Mouse (Mus musculus) hindbrain, embryonic 12.5 days (tissue): ENCODE results near the gene Prl2a1. TPM values are rescaled to one million over a fixed set of nuclear protein-coding genes. Genes with fewer than 3 reads are reported as not detected.
"Not testable (repeated sequence)": the region's sequence is repeated elsewhere in the genome, so short reads cannot be mapped to it uniquely, and the experiment has no call there.

ENCODE experiments used
- ATAC-seq: fragments of 200-750 bp; cut with Nextera tagmentation; 2 replicates; pipeline ENCODE4 v1.8.0; 2017; ENCODE audit warnings: moderate TSS enrichment; ENCODE audit not compliant: low FRiP score
- H3K27ac ChIP-seq: fragments of 300-500 bp; sonication (generic); 2 replicates; pipeline ENCODE4 v1.5.1; 2016; ENCODE audit warnings: mild to moderate bottlenecking
- H3K27me3 ChIP-seq: fragments of 300-500 bp; sonication (generic); 2 replicates; pipeline ENCODE4 v1.6.1; 2016; ENCODE audit warnings: mild to moderate bottlenecking
- H3K36me3 ChIP-seq: fragments of 300-500 bp; sonication (generic); 2 replicates; pipeline ENCODE4 v1.6.1; 2016; ENCODE audit warnings: mild to moderate bottlenecking
- H3K4me1 ChIP-seq: fragments of 300-500 bp; sonication (generic); 2 replicates; pipeline ENCODE4 v1.6.1; 2016
- H3K4me2 ChIP-seq: fragments of 300-500 bp; sonication (generic); replicated peaks from 2 replicates; pipeline ENCODE4 v1.6.1; 2016; ENCODE audit warnings: mild to moderate bottlenecking
- H3K4me3 ChIP-seq: fragments of 300-500 bp; sonication (generic); 2 replicates; pipeline ENCODE4 v1.5.1; 2016; ENCODE audit warnings: mild to moderate bottlenecking
- H3K9ac ChIP-seq: fragments of 300-500 bp; sonication (generic); 2 replicates; pipeline ENCODE4 v1.6.1; 2016; ENCODE audit warnings: mild to moderate bottlenecking, moderate library complexity
- H3K9me3 ChIP-seq: fragments of 300-500 bp; sonication (generic); replicated peaks from 2 replicates; pipeline ENCODE4 v1.6.1; 2016; ENCODE audit warnings: mild to moderate bottlenecking
- WGBS: fragments of 180-500 bp; shearing (Covaris S2); methylation state at CpG from one replicate; pipeline ENCODE4 v1.1.7; 2016; 5-methylcytosine and 5-hydroxymethylcytosine counted together
- polyA plus RNA-seq: library from polyadenylated mRNA; unstranded; fragments of >200 nt; fragmentation: Nextera tagmentation; extraction: Ambion mirVana; gene quantifications from 2 replicates; pipeline ENCODE4 v1.2.1, GENCODE M21; 2016

Gene Prl2a1
- polyA plus RNA-seq = not detected in 2 replicates

DNA sequence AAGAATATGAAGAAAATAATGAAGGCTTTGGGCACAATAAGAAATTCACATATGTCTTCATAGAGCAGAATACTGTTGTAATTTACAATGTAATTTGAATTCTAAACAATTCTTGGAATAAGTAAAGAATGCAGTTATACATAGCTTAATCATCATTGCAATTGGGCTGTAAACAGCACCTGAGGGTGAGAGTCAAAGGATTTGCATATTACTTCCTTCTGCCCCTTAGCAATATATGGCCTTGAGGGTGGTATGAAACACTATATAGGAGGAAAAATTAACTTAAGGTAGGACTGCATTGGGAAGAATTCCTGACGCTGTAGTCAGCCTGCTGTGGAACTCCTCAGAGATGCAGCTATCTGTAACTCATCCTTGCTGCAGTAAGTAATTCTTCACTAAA, at the start of gene Prl2a1:
Gene Prl2a1 (plus strand): TSS at position 301 of the 400 bp plus-strand sequence.
- Histone ChIP-seq H3K9ac (no peak within 1 kb of the TSS), H3K9me3 (no peaks in the 10 kb centered on the region), H3K4me1 (no peaks in the 10 kb centered on the region), H3K27me3 (no peaks in the 10 kb centered on the region), H3K4me3 (no peak within 1 kb of the TSS), H3K4me2 (no peak within 1 kb of the TSS), H3K27ac (no peak within 1 kb of the TSS), H3K36me3 (no peaks in the 10 kb centered on the region)
- ATAC-seq = no peak
- 86% methylated on average over 1 of the region's 1 CpGs for WGBS

DNA sequence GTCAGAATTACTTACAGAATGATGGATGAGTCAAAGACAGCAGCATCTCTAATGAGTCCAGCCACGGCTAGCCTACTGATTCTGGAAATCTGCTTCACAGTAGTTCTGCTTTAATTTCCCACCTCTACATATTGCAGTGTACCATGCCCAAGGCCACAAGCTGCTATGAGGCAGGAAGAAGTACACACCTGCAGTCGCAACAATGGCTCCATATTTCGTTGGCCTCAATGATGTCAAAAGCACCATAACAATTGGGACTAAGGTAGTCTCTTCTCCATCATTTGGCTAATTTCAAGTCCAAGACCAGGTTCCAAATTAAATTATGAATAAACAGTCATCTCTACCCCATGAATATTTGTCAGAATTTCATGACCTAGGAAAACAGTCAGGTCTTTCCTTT, 20.8 kb upstream of the Prl2a1 start, which contains the start of gene Prl7c1:
Gene Prl7c1 (minus strand): TSS at position 101 of the 400 bp plus-strand sequence.
- not testable (repeated sequence) for H3K27me3 ChIP-seq, H3K27ac ChIP-seq, H3K9me3 ChIP-seq, H3K9ac ChIP-seq, H3K36me3 ChIP-seq, H3K4me1 ChIP-seq, H3K4me2 ChIP-seq, ATAC-seq, H3K4me3 ChIP-seq
- WGBS = 74% methylated on average over 3 of the region's 3 CpGs

DNA sequence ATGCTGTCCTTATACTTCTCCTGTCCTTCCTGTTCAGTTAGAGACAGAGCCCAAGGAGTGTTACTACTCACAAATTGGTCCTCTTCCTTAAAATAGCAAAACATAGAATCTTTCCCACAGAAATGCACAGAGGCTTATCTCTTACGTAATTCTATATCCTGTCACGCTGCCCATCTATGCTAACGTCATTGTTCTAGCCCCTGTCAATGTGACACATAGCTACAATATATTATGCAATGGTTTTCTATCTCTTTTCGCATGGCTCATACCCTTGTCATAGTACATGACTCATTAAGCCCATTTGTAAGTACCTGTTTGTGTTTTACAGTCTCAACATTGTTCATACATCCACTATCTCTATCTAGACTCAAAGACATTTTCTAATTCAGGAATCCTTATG, 2.2 kb upstream of the Prl2a1 start:
- H3K36me3 ChIP-seq = no peaks in the 10 kb centered on the region
- no peaks in the 10 kb centered on the region for H3K9me3 ChIP-seq
- no peaks in the 10 kb centered on the region for H3K27me3 ChIP-seq
- no peak overlapping the region for H3K4me2 ChIP-seq
- no peak for ATAC-seq
- H3K27ac ChIP-seq = no peak overlapping the region
- WGBS = 89% methylated on average over 4 of the region's 4 CpGs
- H3K4me3 ChIP-seq = no peak overlapping the region
- no peak overlapping the region for H3K9ac ChIP-seq
- no peaks in the 10 kb centered on the region for H3K4me1 ChIP-seq

DNA sequence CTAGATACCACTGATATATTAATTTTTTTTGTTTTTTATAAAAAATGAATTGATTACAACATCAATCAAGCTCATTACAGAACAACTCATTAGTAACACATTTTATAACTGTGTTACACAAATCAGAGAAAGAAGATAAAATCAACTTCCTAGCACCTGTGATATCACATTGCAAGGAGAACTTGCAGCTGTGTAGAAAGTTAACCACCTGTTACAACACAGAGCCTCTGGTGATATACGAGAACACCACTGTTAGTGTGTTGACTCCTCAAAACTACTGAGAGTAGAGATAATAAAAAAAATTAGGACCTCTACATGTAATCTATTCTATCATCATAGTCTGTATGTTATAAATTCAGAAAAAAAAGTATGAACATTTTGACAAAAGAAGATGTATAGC, 1.3 kb downstream of the Prl2a1 start:
- Histone ChIP-seq H3K9ac (no peak overlapping the region), H3K36me3 (no peaks in the 10 kb centered on the region), H3K27me3 (no peaks in the 10 kb centered on the region), H3K4me1 (no peaks in the 10 kb centered on the region), H3K27ac (no peak overlapping the region), H3K9me3 (no peaks in the 10 kb centered on the region), H3K4me2 (no peak overlapping the region), H3K4me3 (no peak overlapping the region)
- ATAC-seq = no peak
- 88% methylated on average over 1 of the region's 1 CpGs for WGBS

DNA sequence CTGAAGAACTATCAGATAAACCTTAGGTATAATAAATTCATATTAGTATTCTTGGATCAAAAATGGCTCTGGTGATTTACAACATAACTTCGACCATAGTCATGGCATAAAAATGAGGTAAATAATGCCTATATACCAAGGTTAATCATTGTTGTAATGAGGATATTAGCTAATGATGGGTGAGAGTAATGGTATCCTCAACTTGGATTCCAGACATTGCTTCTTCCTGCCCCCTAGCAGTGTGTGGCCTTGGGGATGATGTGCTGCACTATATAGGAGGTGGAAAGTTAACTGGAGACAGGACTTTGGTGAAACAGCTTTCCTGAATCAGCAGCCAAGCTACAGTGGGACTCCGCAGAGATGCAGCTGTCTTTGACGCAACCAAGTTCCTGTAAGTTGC, 47.6 kb downstream of the Prl2a1 start, which contains the start of gene Prl2c1:
Gene Prl2c1 (plus strand): TSS at position 301 of the 400 bp plus-strand sequence.
- Histone ChIP-seq H3K27ac (no peak within 1 kb of the TSS), H3K9me3 (no peaks in the 10 kb centered on the region), H3K4me2 (no peak within 1 kb of the TSS), H3K27me3 (no peaks in the 10 kb centered on the region), H3K4me1 (no peaks in the 10 kb centered on the region), H3K9ac (no peak within 1 kb of the TSS), H3K4me3 (no peak within 1 kb of the TSS), H3K36me3 (no peaks in the 10 kb centered on the region)
- no peak for ATAC-seq
- WGBS = 94% methylated on average over 3 of the region's 3 CpGs

Other genes starting within 250 kb of the Prl2a1 start
- not detected in 2 replicates for gene Prl8a9, start 237.0 kb upstream of the Prl2a1 start, polyA plus RNA-seq
- gene Prl8a1, start 219.5 kb upstream of the Prl2a1 start, polyA plus RNA-seq = not detected in 2 replicates
- not detected in 2 replicates for gene Prl7b1, start 191.1 kb upstream of the Prl2a1 start, polyA plus RNA-seq
- gene Prl7a1, start 159.2 kb upstream of the Prl2a1 start, polyA plus RNA-seq = not detected in 2 replicates
- gene Prl7a2, start 133.6 kb upstream of the Prl2a1 start, polyA plus RNA-seq = not detected in 2 replicates
- not detected in 2 replicates for gene Prl7d1, start 84.9 kb upstream of the Prl2a1 start, polyA plus RNA-seq
- not detected in 2 replicates for gene Prl7c1, start 20.9 kb upstream of the Prl2a1 start, polyA plus RNA-seq
- gene Prl2c1, start 47.7 kb downstream of the Prl2a1 start, polyA plus RNA-seq = not detected in 2 replicates
- gene Prl4a1, start 214.6 kb downstream of the Prl2a1 start, polyA plus RNA-seq = not detected in 2 replicates